Mouse (Mus musculus) thymus, postnatal 25 days (tissue): Measurements from ENCODE around the gene Erg.

ENCODE experiments used
- DNase-seq: peaks from one replicate; pipeline ENCODE4 v3.0.0; 2022

Erg gene

GRCm38 (mm10) chr16:95344961-95345360, 241.4 kb downstream of the Erg start:
- DNase-seq, result no peak

- DNase-seq, result no peak
Observed at GRCm38 (mm10) chr16:95342030-95342429, 244.4 kb downstream of the Erg start.

- DNase-seq, result peak; percentile 89
Observed at GRCm38 (mm10) chr16:95340885-95341791, 245.3 kb downstream of the Erg start.

GRCm38 (mm10) chr16:95332159-95332558, 254.2 kb downstream of the Erg start:
- no peak for DNase-seq

- DNase-seq, result no peak
Observed at GRCm38 (mm10) chr16:95321945-95322625, 264.3 kb downstream of the Erg start.
